Mouse (Mus musculus) olfactory bulb, adult 2 months (tissue): ENCODE results near the gene Tac2.

Source experiments
- CTCF ChIP-seq: fragments of 200-500 bp; IDR thresholded peaks from 2 replicates; pipeline ENCODE4 v1.5.1; 2012; ENCODE audit warnings: low read depth, mild to moderate bottlenecking, low read length, moderate library complexity; ENCODE audit not compliant: insufficient read depth
- POLR2A ChIP-seq: fragments of 200-500 bp; IDR thresholded peaks from 2 replicates; pipeline ENCODE4 v1.6.1; 2012; ENCODE audit warnings: mild to moderate bottlenecking, low read depth, low read length, moderate library complexity; ENCODE audit not compliant: insufficient read depth

GRCm38 (mm10) chr10:127739083-127739660 is 14.9 kb downstream of the Tac2 start, which contains the start of gene Zbtb39:
- peak; percentile 47 for TF ChIP-seq CTCF
- TF ChIP-seq POLR2A, result no peak; the same call in 1 of the 2 replicates
